Mouse (Mus musculus): ENCODE data around the gene B3gnt2.

DNA sequence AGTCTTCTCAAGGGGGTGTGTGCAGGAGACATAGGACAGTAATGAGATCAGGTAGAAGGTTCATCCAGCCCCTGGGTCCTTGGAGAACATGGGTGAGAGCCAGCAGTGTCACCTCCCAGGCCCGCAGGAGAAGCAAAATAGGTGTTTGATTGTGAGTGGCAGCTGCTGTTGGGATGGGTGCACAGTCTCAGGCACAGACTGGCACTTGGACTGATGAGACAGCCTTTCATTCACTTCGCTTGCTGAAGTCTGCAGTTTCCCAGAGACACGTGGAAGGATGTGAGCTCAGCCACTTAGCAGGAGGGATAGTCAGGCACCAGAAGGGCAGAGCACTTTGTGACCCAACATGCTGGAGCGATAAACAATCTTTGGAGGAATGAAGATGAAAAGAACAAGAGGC, 2.8 kb upstream of the B3gnt2 start:
- TF ChIP-seq USF1 (IDR thresholded peaks at IDR 0.05; ENCODE audit: low read depth, low read length) (no peak), CTCF (IDR thresholded peaks at IDR 0.05 in 2 of 3, conservative IDR thresholded peaks at IDR 0.05 in 1 of 3; ENCODE audit: control insufficient read depth in 1 of 3, insufficient read depth in 1 of 3, low read depth in 2 of 3, low read length in 3 of 3, poor library complexity in 1 of 3, severe bottlenecking in 1 of 3) (no peak), ZKSCAN1 (IDR thresholded peaks at IDR 0.05; ENCODE audit: low read depth, low read length) (no peak), ZC3H11A (IDR thresholded peaks at IDR 0.05; ENCODE audit: low read depth, low read length) (no peak), ZMIZ1 (IDR thresholded peaks at IDR 0.05; ENCODE audit: low read depth, low read length) (no peak), ZNF384 (IDR thresholded peaks at IDR 0.05; ENCODE audit: low read depth, low read length) (no peak), SMC3 (IDR thresholded peaks at IDR 0.05; ENCODE audit: low read depth, low read length) (no peak)
